Mouse (Mus musculus): ENCODE results near the gene Gak.
A peak's percentile ranks its signal among the peaks of the same experiment; 100 is the strongest.

Gak gene

DNA sequence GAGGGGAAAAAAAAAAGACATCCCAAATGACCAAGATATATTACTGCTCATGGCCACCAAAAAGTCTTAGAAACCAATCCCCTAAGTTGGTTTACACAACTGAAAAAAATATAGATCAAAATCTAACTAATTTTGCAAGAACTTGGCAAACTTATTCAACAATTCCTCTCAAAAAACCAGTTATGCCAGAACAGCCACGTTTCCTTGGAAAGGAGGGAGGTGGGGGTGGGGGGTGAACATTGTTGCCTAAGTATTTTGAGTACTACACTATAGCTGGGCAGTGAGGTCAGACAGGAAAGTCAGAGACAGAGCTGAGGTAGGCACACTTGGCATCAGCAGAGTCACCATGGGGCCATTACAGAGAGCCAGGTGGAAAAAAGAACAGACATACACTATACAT, 29.6 kb downstream of the Gak start:
- no peak for DNase-seq (ENCODE audit: low read depth, low spot score)

DNA sequence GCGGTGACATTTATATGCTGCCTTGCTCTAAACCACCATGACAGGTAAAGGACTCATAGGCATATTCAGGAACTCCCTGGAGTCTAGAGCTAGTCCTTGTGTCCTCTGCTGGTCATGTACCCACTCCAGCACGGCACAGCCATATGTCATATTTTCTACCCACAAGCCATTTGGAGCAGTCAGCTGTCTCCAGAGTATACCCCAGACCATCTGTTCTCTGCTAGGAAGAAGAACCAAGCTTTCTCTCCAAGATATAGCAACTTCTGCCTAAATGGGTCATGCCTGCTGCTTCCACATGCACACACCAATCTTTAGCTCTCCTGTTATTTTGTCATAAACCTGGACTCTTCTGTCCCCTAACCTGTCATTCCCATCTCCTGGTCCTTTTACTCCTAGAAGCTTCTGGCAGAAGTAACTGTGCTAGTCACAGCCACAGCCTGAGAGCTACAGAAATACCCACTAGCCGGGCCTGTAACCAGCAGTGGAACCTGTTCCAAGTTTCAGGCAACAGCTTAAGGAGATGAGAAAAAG, 48.1 kb downstream of the Gak start:
- DNase-seq (ENCODE audit: low read depth, low spot score), result no peak

DNA sequence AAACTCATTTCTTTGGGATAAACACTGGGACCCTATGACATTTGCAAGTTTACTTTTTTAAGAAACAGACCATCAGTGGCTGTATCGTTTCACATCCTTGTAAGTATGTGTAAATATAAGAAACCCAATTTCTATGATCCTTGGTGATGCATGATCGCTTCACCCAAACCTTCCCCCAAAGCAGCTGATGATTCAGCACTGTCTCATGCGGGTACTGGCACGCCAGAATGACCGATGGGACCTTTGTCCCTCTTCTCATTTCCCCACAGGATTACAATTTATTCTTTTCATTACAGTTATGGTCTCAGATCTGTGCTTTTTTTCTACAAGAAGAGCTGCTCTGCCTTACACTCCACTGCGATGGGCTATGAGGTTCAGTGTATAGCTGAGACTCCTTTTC, 56.5 kb downstream of the Gak start:
- no peak for DNase-seq (ENCODE audit: low read depth, low spot score)

DNA sequence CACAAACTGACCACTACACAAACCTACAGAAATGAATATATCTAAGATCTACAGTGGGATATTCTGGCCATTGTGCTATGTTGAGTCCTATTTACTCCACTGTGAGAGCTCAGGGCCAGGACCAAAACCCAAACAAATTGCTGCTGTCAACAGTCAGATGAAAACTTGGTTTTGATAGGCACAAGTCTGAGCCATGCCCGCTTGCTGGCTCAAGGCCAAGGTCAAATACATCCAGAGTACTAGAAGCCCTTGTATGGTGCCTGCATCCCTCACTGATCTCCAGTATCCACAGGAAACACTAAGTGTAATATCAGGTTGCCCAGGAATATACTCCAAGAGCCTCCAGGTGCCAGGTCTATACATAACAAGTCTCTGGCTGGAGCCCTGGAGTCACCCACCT, 58.6 kb downstream of the Gak start:
- no peak for DNase-seq (ENCODE audit: low read depth, low spot score)

- no peak for DNase-seq (ENCODE audit: low read depth, low spot score)
These were observed 62.5 kb downstream of the Gak start for GRCm38 (mm10) chr5:108567104-108567503.

- DNase-seq (ENCODE audit: low read depth, low spot score), result no peak
These were observed 63.0 kb downstream of the Gak start for GRCm38 (mm10) chr5:108566523-108566922.

- DNase-seq (ENCODE audit: low read depth, low spot score), result no peak
These were observed 64.2 kb downstream of the Gak start for GRCm38 (mm10) chr5:108565381-108565780.

GRCm38 (mm10) chr5:108564346-108564745, 65.2 kb downstream of the Gak start:
- no peak for DNase-seq (ENCODE audit: low read depth, low spot score)

- no peak for DNase-seq (ENCODE audit: low read depth, low spot score)
These were observed 67.1 kb downstream of the Gak start for GRCm38 (mm10) chr5:108562483-108562882.

DNA sequence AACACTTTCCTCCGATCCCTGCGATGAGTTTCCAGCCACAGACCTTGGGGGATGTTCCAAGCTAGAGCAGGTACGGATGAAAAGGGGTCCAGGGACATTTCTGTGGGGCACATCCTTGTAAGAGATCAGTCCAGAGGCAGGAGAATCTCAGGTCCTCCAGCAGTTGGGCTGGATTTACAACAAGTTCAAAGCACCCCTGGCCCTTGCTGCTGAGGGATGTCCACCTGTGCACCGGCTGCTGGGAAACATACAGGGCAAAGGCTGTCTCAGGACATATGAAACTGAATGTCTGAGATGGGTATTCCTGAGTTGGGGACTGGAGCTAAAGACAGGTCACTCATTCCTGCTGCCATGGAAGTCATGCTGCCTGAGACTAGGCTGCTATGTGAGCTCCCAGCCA, 72.6 kb downstream of the Gak start:
- DNase-seq (ENCODE audit: low read depth, low spot score), result no peak

DNA sequence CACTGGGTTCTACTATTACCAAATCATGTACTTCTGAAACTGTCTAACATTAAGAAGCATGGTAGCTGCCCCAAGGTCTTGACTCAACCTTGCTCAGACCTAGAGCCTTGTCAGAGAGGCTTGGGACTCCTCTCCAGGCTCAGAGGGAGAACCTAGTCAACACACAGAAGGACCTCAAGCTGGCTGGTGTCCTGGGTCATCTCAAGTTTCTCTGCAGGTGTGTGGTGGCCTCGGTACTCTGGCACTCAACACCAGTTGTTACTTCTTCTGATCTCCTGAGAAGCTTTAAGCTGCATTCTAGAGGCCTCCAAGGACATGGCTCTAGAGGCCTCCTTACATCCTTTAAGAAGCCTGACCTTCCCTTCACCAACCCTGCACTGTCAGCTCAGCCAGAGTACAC, 75.5 kb downstream of the Gak start:
- DNase-seq (ENCODE audit: low read depth, low spot score), result no peak

DNA sequence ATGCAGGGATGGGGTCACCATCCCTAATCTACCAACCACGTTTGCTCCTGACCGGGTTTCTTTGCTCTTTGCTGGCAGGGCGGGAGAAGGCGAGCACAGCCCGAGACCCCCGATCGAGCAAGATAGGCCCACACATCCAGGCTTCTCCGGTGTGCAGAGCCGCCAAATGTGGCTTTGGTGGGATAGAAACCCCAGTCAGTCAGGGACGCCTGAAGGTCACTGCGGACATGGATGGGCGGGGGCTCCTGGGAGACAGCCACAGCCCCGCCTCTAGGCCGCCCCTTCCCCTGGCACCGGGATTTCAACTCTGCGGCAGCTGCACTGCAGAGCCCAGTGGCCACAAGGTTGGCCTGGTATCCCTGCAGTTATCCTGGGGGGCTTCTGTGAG, 79.4 kb downstream of the Gak start:
- peak; percentile 58 for DNase-seq (ENCODE audit: low read depth, low spot score)

DNA sequence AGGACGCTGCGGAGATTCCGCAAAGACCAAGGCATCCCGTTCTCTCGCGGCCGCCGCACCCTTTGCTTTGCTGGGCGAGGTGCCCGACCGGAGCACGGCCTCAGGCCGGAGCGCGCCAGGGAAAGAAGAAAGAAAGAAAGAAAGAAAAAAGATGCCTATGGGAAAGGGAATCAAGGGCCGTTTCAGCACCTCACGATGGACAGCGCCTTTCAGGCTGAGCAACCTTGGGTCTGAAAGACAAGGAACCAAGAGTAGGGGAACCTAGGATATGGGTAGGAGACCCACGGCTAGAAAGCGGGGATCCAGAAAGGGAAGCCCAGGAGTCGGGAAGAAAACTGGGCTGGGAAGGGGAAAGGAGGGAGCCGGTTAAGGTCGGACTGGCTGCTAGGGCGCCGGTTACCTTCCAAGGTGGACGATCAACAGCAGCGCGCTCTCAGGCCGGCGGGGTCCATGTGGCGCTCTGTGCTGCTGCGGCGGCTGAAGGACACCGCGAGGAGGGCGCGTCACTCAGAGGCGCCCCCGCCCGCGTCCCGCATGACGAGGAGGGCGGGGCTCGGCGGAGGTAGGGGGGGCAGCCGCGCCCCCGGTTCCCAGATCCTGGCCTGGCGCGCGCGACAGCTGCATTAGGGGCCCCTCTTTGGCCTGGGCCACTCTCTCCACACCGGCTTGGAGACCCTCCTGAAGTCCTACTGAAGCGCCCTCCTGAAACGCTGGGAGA, 79.9 kb downstream of the Gak start, which contains the start of gene Cplx1:
Gene Cplx1 (minus strand): TSS at position 536 of the 718 bp plus-strand sequence.
- DNase-seq (ENCODE audit: low read depth, low spot score), result peak; percentile 77

DNA sequence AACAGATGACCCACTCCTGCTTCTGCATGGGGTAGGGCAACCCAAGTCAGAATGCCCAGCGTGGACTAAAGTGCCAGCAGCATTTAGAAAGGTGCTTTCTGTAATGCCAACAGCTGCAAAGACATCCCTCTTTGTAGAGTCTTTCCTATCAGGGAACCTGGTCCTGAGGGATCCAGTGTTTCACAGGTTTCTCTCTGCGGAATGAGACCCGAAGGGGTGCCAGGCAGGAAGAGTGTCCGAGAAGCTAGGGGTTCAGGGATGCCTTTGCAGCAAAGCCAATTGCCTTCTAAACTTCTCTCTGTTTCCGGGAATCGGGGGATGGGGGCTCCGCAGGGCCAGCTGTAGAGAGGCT, 80.4 kb downstream of the Gak start:
- DNase-seq (ENCODE audit: low read depth, low spot score), result no peak

DNA sequence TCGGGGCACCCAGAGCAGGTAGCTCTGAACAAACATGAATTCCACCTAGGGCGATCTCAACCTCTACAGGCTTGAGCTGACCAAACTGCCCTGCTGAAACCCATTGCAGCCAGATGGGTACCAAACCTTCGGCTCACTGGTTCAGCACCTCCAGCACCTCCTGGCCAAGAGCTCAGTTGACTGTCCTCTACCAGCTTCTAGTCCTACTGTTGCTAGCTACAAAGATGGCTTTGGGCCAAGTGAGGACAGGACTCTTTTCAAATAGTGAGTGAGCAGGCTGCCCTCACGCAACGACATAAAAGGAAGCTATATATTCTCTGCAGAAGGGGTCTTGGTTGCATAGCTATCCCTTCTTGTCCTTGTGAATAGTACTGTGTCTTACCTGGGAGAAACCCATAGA, 81.9 kb downstream of the Gak start:
- no peak for DNase-seq (ENCODE audit: low read depth, low spot score)

DNA sequence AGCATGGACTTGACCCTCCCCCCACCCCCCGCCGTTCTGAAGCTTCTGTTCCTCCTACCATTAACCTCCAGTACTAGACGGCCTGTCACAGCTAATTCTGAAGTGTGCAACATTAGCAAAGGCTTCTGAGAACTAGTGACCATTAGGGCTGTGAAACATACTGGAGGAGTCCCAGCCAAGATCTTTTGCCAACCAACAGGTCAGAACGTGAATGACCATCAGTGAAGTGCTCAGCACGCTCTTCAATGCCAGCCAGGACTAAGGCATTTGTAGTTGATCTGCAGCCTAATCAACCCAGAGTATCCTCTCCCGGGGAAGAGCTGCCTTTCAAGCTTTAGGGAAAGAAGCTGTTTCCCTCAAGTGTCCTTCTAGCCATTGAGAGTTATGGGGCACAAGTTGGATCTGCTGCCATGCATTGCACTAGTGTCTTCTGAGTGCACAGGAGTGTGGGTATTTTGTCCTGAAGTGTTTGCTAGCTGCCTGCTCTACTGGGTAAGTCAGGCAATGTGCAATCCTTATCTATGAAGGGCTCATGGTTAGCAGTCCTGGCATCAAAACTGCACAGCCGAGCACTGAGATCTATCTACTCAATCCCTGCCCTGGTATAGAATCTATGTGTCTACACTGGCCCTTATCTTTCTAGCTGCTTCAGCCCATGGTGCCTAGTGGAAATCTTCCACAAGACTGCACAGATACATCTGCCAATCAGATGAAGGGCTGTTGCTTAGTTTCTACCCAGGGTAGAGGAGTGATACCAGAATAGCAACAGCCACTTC, 85.9 kb downstream of the Gak start:
- DNase-seq (ENCODE audit: low read depth, low spot score), result no peak

DNA sequence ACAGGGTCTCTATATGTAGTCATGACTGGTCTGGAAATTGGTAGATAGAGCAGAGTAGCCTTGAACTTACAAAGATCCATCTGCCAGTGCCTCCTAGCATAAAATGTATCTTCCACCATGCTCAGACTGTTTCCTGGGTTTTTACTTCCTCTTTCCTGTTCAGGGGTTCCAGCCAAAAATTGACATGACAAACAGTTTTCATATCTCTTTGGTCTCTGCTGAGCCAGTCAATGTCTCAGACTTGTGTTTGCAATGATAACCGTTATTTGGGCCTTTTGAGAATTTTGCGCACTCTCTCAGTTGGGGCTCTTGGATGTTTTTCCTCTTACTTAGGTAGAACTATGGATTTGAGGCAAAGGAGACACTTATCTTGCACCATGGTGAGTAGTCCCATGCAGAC, 95.4 kb downstream of the Gak start:
- DNase-seq (ENCODE audit: low read depth, low spot score), result no peak

DNA sequence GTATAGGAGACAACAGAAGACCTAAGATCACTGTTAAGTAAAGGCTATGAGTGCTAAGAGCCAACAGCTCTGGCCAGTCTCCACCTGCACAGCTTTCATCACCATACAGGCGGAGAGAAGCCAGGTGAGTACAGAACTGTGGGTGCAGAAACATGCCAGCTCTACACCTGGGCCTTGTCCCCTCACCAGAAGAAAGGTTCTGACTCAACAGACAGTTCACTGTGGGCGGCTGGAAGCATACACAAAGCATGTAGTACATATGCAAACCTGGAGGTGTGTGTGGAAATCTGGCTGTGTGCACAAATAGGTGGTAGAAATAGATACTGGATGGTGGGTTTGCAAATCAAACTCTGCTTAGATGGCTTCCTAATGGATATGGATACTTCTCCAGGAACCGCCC, 107.0 kb downstream of the Gak start:
- no peak for DNase-seq (ENCODE audit: low read depth, low spot score)

GRCm38 (mm10) chr5:108521896-108522295, 107.7 kb downstream of the Gak start:
- no peak for DNase-seq (ENCODE audit: low read depth, low spot score)

GRCm38 (mm10) chr5:108521016-108521415, 108.5 kb downstream of the Gak start:
- DNase-seq (ENCODE audit: low read depth, low spot score), result no peak

DNA sequence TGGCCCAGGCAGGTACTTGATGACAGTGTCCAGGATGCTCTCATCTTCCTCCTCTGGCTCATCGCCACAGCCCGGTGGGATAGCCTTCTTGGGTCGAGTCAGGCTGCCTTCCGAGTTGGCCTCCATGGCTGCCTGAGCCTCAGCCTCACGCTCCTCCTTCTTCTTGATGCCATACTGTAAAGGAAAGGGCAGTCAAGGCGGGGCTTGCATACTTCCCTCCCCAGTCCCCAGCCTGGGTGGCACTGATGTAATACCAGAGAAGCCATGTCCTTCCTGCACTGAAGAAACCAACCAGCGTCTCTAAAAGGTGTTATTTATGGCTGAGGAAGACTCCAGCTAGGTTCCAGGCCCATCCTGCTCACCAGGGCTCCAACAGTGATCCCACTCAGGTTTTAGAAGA, 109.4 kb downstream of the Gak start:
- DNase-seq (ENCODE audit: low read depth, low spot score), result no peak
